Mouse (Mus musculus): ENCODE data around the gene Zc3h10. TPM values are rescaled to one million over a fixed set of nuclear protein-coding genes. Genes with fewer than 3 reads are reported as not detected.
A peak's percentile ranks its signal among the peaks of the same experiment; 100 is the strongest.
"Not testable (repeated sequence)": the region's sequence is repeated elsewhere in the genome, so short reads cannot be mapped to it uniquely, and the experiment has no call there.

Gene Zc3h10
- polyA plus RNA-seq, 1 experiment from 2014 or later, result 16.2 TPM

DNA sequence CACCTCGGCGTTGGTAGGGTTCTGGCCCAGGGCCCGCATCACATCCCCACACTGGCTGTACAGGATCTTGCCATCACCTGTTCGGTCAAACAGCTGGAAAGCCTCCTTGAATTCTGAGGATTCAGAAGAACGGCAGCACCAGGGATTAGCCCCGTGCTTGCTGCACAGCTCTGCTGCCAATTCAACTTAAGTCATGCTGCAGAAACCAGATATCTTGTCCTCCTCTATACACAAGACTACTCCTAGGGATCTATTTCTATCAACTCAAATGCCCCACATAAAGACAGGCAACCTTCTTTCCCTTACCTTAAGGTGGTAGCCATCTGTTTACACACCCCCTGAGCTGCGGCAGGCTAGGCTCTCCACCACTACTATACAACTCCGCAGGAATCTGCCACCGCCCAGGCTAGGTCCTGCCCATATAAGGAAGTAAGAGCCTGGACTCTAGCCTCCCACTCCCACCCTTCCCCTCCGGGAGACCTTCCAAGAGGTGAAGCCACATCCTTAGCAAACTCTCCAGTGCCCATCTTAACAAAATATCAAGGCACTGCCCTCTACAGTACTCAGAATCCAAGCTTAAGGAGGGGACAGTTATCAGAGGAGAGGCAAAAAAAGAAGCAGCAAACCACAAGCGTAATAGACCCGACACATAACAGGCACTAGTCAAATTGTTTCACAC is 54.8 kb downstream of the Zc3h10 start:
- ATAC-seq (replicated peaks; ENCODE audit: low FRiP score), result peak; percentile 63
- H3K4me1 ChIP-seq, result peaks cover 58% of the 10 kb centered on the region
- peak overlapping the region; percentile 100 for H3K27ac ChIP-seq
- no peaks in the 10 kb centered on the region for H3K9me3 ChIP-seq (replicated peaks)
- H3K9ac ChIP-seq, result peak overlapping the region; percentile 88
- H3K4me2 ChIP-seq, result peak overlapping the region; percentile 83
- 22% methylated on average over 12 of the region's 12 CpGs for WGBS
- peak overlapping the region; percentile 89 for H3K4me3 ChIP-seq (replicated peaks)
- H3K27me3 ChIP-seq, result no peaks in the 10 kb centered on the region
- H3K36me3 ChIP-seq, result peaks cover 42% of the 10 kb centered on the region

DNA sequence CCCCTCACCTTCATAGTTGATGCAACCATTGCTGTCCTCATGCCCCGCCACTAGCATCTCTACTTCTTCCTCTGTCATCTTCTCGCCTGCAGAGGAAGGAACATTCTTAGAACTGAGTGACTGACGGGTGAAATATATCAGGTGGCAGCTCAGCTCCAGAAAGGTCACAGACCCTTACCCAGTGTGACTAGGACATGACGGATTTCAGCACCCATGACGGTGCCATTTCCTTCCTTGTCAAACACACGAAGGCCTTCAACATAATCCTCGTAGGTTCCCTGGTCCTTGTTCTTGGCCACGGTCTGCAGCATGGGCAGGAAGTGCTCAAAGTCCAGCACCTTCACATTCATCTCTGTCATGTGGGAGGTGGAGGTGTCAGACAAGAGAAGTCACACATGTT is 55.5 kb downstream of the Zc3h10 start:
- not testable (repeated sequence) for ATAC-seq (replicated peaks; ENCODE audit: low FRiP score); H3K9me3 ChIP-seq (replicated peaks); H3K27me3 ChIP-seq
- Histone ChIP-seq H3K4me1 (peaks cover 51% of the 10 kb centered on the region), H3K27ac (peak overlapping the region; percentile 100), H3K36me3 (peaks cover 50% of the 10 kb centered on the region), H3K9ac (peak overlapping the region; percentile 27), H3K4me2 (peak overlapping the region; percentile 83), H3K4me3 (replicated peaks) (peak overlapping the region; percentile 89)
- WGBS, result 28% methylated on average over 8 of the region's 8 CpGs

Small RNA genes lying within 50 kb of the gene (microRNA-seq; reads per million reads assigned to microRNA genes)
- gene Gm47275 (not detected), gene Mir6916 (not detected), gene Mir6917 (not detected)

Other genes with a start within 250 kb of the Zc3h10 start
- gene Il23a, start 249.0 kb downstream of the Zc3h10 start, polyA plus RNA-seq (2015; fragmentation: Nextera tagmentation; extraction: Ambion mirVana), result 0.21 and 0.40 TPM in 2 replicates
- 38.4 and 41.7 TPM in 2 replicates for gene Pan2, start 244.4 kb downstream of the Zc3h10 start, polyA plus RNA-seq (2015; fragmentation: Nextera tagmentation; extraction: Ambion mirVana)
- gene Cnpy2, start 225.3 kb downstream of the Zc3h10 start, polyA plus RNA-seq (2015; fragmentation: Nextera tagmentation; extraction: Ambion mirVana), result 331 and 361 TPM in 2 replicates
- gene Cs, start 210.0 kb downstream of the Zc3h10 start, polyA plus RNA-seq (2015; fragmentation: Nextera tagmentation; extraction: Ambion mirVana), result 200 and 214 TPM in 2 replicates
- gene Coq10a, start 178.8 kb downstream of the Zc3h10 start, polyA plus RNA-seq (2015; fragmentation: Nextera tagmentation; extraction: Ambion mirVana), result 13.7 TPM in 2 replicates
- 13.6 and 14.5 TPM in 2 replicates for gene Ankrd52, start 170.7 kb downstream of the Zc3h10 start, polyA plus RNA-seq (2015; fragmentation: Nextera tagmentation; extraction: Ambion mirVana)
- gene Slc39a5, start 146.5 kb downstream of the Zc3h10 start, polyA plus RNA-seq (2015; fragmentation: Nextera tagmentation; extraction: Ambion mirVana), result 41.5 and 47.1 TPM in 2 replicates
- gene Nabp2, start 136.3 kb downstream of the Zc3h10 start, polyA plus RNA-seq (2015; fragmentation: Nextera tagmentation; extraction: Ambion mirVana), result 82.8 and 92.6 TPM in 2 replicates
- 45.1 and 45.9 TPM in 2 replicates for gene Rnf41, start 136.1 kb downstream of the Zc3h10 start, polyA plus RNA-seq (2015; fragmentation: Nextera tagmentation; extraction: Ambion mirVana)
- 75.9 and 77.2 TPM in 2 replicates for gene Smarcc2, start 88.5 kb downstream of the Zc3h10 start, polyA plus RNA-seq (2015; fragmentation: Nextera tagmentation; extraction: Ambion mirVana)
- gene Myl6, start 53.6 kb downstream of the Zc3h10 start, polyA plus RNA-seq (2015; fragmentation: Nextera tagmentation; extraction: Ambion mirVana), result 1,170 and 1,259 TPM in 2 replicates
- 4.2 and 4.7 TPM in 2 replicates for gene Myl6b, start 49.1 kb downstream of the Zc3h10 start, polyA plus RNA-seq (2015; fragmentation: Nextera tagmentation; extraction: Ambion mirVana)
- 19.4 and 22.8 TPM in 2 replicates for gene Esyt1, start 21.9 kb downstream of the Zc3h10 start, polyA plus RNA-seq (2015; fragmentation: Nextera tagmentation; extraction: Ambion mirVana)
- gene Rpl41, start 1.5 kb upstream of the Zc3h10 start, polyA plus RNA-seq (2015; fragmentation: Nextera tagmentation; extraction: Ambion mirVana), result 4,214 and 4,446 TPM in 2 replicates
- gene Pa2g4, start 18.2 kb upstream of the Zc3h10 start, polyA plus RNA-seq (2015; fragmentation: Nextera tagmentation; extraction: Ambion mirVana), result 205 and 207 TPM in 2 replicates
- 9.7 and 10.7 TPM in 2 replicates for gene Erbb3, start 41.9 kb upstream of the Zc3h10 start, polyA plus RNA-seq (2015; fragmentation: Nextera tagmentation; extraction: Ambion mirVana)
- 752 and 867 TPM in 2 replicates for gene Rps26, start 79.0 kb upstream of the Zc3h10 start, polyA plus RNA-seq (2015; fragmentation: Nextera tagmentation; extraction: Ambion mirVana)
- 1.9 and 2.2 TPM in 2 replicates for gene Ikzf4, start 98.2 kb upstream of the Zc3h10 start, polyA plus RNA-seq (2015; fragmentation: Nextera tagmentation; extraction: Ambion mirVana)
- gene Suox, start 126.3 kb upstream of the Zc3h10 start, polyA plus RNA-seq (2015; fragmentation: Nextera tagmentation; extraction: Ambion mirVana), result 11.7 and 13.2 TPM in 2 replicates
- gene Rab5b, start 148.5 kb upstream of the Zc3h10 start, polyA plus RNA-seq (2015; fragmentation: Nextera tagmentation; extraction: Ambion mirVana), result 71.4 and 72.3 TPM in 2 replicates
- gene Pmel, start 156.4 kb upstream of the Zc3h10 start, polyA plus RNA-seq (2015; fragmentation: Nextera tagmentation; extraction: Ambion mirVana), result 1.2 TPM in 2 replicates
- 106 and 107 TPM in 2 replicates for gene Cdk2, start 157.3 kb upstream of the Zc3h10 start, polyA plus RNA-seq (2015; fragmentation: Nextera tagmentation; extraction: Ambion mirVana)
- gene Dgka, start 197.1 kb upstream of the Zc3h10 start, polyA plus RNA-seq (2015; fragmentation: Nextera tagmentation; extraction: Ambion mirVana), result 5.9 and 6.0 TPM in 2 replicates
- 40.2 and 41.4 TPM in 2 replicates for gene Pym1, start 200.1 kb upstream of the Zc3h10 start, polyA plus RNA-seq (2015; fragmentation: Nextera tagmentation; extraction: Ambion mirVana)
- gene Mmp19, start 243.1 kb upstream of the Zc3h10 start, polyA plus RNA-seq (2015; fragmentation: Nextera tagmentation; extraction: Ambion mirVana), result 0.73 and 1.6 TPM in 2 replicates